Mouse (Mus musculus): ENCODE measurements around the gene Ocm. TPM values are rescaled to one million over a fixed set of nuclear protein-coding genes. Genes with fewer than 3 reads are reported as not detected.

The Ocm gene
- polyA plus RNA-seq, 1 experiment from 2014 or later = 2.2 TPM

GRCm38 (mm10) chr5:143994632-143995365 is 31.7 kb downstream of the Ocm start:
- 77% methylated on average over 11 of the region's 11 CpGs for WGBS
- peaks cover 98% of the 10 kb centered on the region for H3K36me3 ChIP-seq
- no peaks in the 10 kb centered on the region for H3K4me1 ChIP-seq
- ATAC-seq (ENCODE audit: insufficient number of reproducible peaks, low FRiP score, low TSS enrichment, low read depth) = no peak
- H3K9ac ChIP-seq = no peak overlapping the region
- no peak overlapping the region for H3K4me2 ChIP-seq (replicated peaks)
- no peaks in the 10 kb centered on the region for H3K9me3 ChIP-seq (replicated peaks)
- H3K4me3 ChIP-seq (replicated peaks) = no peak overlapping the region
- H3K27me3 ChIP-seq = no peaks in the 10 kb centered on the region
- H3K27ac ChIP-seq (replicated peaks) = no peak overlapping the region

GRCm38 (mm10) chr5:143993849-143994248 is 32.6 kb downstream of the Ocm start:
- 92% methylated on average over 5 of the region's 5 CpGs for WGBS
- H3K9ac ChIP-seq = no peak overlapping the region
- ATAC-seq (ENCODE audit: insufficient number of reproducible peaks, low FRiP score, low TSS enrichment, low read depth) = no peak
- H3K9me3 ChIP-seq (replicated peaks) = no peaks in the 10 kb centered on the region
- H3K4me2 ChIP-seq (replicated peaks) = no peak overlapping the region
- H3K27ac ChIP-seq (replicated peaks) = no peak overlapping the region
- H3K36me3 ChIP-seq = peaks cover 98% of the 10 kb centered on the region
- H3K4me1 ChIP-seq = no peaks in the 10 kb centered on the region
- no peaks in the 10 kb centered on the region for H3K27me3 ChIP-seq
- no peak overlapping the region for H3K4me3 ChIP-seq (replicated peaks)

GRCm38 (mm10) chr5:143993260-143993659 is 33.2 kb downstream of the Ocm start:
- no peaks in the 10 kb centered on the region for H3K27me3 ChIP-seq
- H3K4me1 ChIP-seq = no peaks in the 10 kb centered on the region
- H3K4me2 ChIP-seq (replicated peaks) = no peak overlapping the region
- H3K36me3 ChIP-seq = peaks cover 99% of the 10 kb centered on the region
- no peak overlapping the region for H3K27ac ChIP-seq (replicated peaks)
- 90% methylated on average over 8 of the region's 8 CpGs for WGBS
- no peak for ATAC-seq (ENCODE audit: insufficient number of reproducible peaks, low FRiP score, low TSS enrichment, low read depth)
- H3K9ac ChIP-seq = no peak overlapping the region
- H3K9me3 ChIP-seq (replicated peaks) = no peaks in the 10 kb centered on the region
- no peak overlapping the region for H3K4me3 ChIP-seq (replicated peaks)

- ATAC-seq (ENCODE audit: insufficient number of reproducible peaks, low FRiP score, low TSS enrichment, low read depth) = no peak
- Histone ChIP-seq H3K4me2 (replicated peaks) (no peak overlapping the region), H3K36me3 (peaks cover 98% of the 10 kb centered on the region), H3K9ac (no peak overlapping the region), H3K4me1 (no peaks in the 10 kb centered on the region), H3K27ac (replicated peaks) (no peak overlapping the region), H3K9me3 (replicated peaks) (no peaks in the 10 kb centered on the region), H3K4me3 (replicated peaks) (no peak overlapping the region), H3K27me3 (no peaks in the 10 kb centered on the region)
- 87% methylated on average over 10 of the region's 10 CpGs for WGBS
Observed at GRCm38 (mm10) chr5:143992661-143993060, 33.8 kb downstream of the Ocm start.

- no peak overlapping the region for H3K4me2 ChIP-seq (replicated peaks)
- WGBS = 84% methylated on average over 11 of the region's 11 CpGs
- peaks cover 90% of the 10 kb centered on the region for H3K36me3 ChIP-seq
- H3K4me3 ChIP-seq (replicated peaks) = no peak overlapping the region
- H3K9ac ChIP-seq = no peak overlapping the region
- no peak overlapping the region for H3K27ac ChIP-seq (replicated peaks)
- H3K27me3 ChIP-seq = no peaks in the 10 kb centered on the region
- no peaks in the 10 kb centered on the region for H3K9me3 ChIP-seq (replicated peaks)
- H3K4me1 ChIP-seq = no peaks in the 10 kb centered on the region
- ATAC-seq (ENCODE audit: insufficient number of reproducible peaks, low FRiP score, low TSS enrichment, low read depth) = no peak
Observed at GRCm38 (mm10) chr5:143990086-143990485, 36.4 kb downstream of the Ocm start.

GRCm38 (mm10) chr5:143989046-143989445 is 37.4 kb downstream of the Ocm start:
- Histone ChIP-seq H3K27me3 (no peaks in the 10 kb centered on the region), H3K4me1 (no peaks in the 10 kb centered on the region), H3K27ac (replicated peaks) (no peak overlapping the region), H3K9me3 (replicated peaks) (no peaks in the 10 kb centered on the region), H3K4me3 (replicated peaks) (no peak overlapping the region), H3K36me3 (peaks cover 90% of the 10 kb centered on the region), H3K4me2 (replicated peaks) (no peak overlapping the region), H3K9ac (no peak overlapping the region)
- 0 out of 2 replicates have a peak, but pooled peaks have one; percentile 22 for ATAC-seq (ENCODE audit: insufficient number of reproducible peaks, low FRiP score, low TSS enrichment, low read depth)
- WGBS = 82% methylated on average over 4 of the region's 4 CpGs

GRCm38 (mm10) chr5:143987596-143987995 is 38.9 kb downstream of the Ocm start:
- ATAC-seq (ENCODE audit: insufficient number of reproducible peaks, low FRiP score, low TSS enrichment, low read depth) = no peak
- Histone ChIP-seq H3K4me3 (replicated peaks) (no peak overlapping the region), H3K4me1 (no peaks in the 10 kb centered on the region), H3K36me3 (peaks cover 77% of the 10 kb centered on the region), H3K27ac (replicated peaks) (no peak overlapping the region), H3K9ac (no peak overlapping the region), H3K9me3 (replicated peaks) (no peaks in the 10 kb centered on the region), H3K27me3 (no peaks in the 10 kb centered on the region), H3K4me2 (replicated peaks) (no peak overlapping the region)
- 97% methylated on average over 3 of the region's 3 CpGs for WGBS

- H3K27me3 ChIP-seq = no peaks in the 10 kb centered on the region
- H3K9ac ChIP-seq = no peak overlapping the region
- H3K27ac ChIP-seq (replicated peaks) = no peak overlapping the region
- H3K9me3 ChIP-seq (replicated peaks) = no peaks in the 10 kb centered on the region
- H3K36me3 ChIP-seq = peaks cover 55% of the 10 kb centered on the region
- 81% methylated on average over 7 of the region's 7 CpGs for WGBS
- ATAC-seq (ENCODE audit: insufficient number of reproducible peaks, low FRiP score, low TSS enrichment, low read depth) = no peak
- no peaks in the 10 kb centered on the region for H3K4me1 ChIP-seq
- H3K4me2 ChIP-seq (replicated peaks) = no peak overlapping the region
- H3K4me3 ChIP-seq (replicated peaks) = no peak overlapping the region
Observed at GRCm38 (mm10) chr5:143985381-143985780, 41.1 kb downstream of the Ocm start.

GRCm38 (mm10) chr5:143982361-143982760 is 44.1 kb downstream of the Ocm start:
- ATAC-seq (ENCODE audit: insufficient number of reproducible peaks, low FRiP score, low TSS enrichment, low read depth) = no peak
- Histone ChIP-seq H3K27ac (replicated peaks) (no peak overlapping the region), H3K9ac (no peak overlapping the region), H3K9me3 (replicated peaks) (no peaks in the 10 kb centered on the region), H3K36me3 (peaks cover 25% of the 10 kb centered on the region), H3K4me2 (replicated peaks) (no peak overlapping the region), H3K4me1 (no peaks in the 10 kb centered on the region), H3K4me3 (replicated peaks) (no peak overlapping the region), H3K27me3 (no peaks in the 10 kb centered on the region)
- WGBS = 83% methylated on average over 2 of the region's 2 CpGs

- ATAC-seq (ENCODE audit: insufficient number of reproducible peaks, low FRiP score, low TSS enrichment, low read depth) = 0 out of 2 replicates have a peak, but pooled peaks have one; percentile 45
Observed at GRCm38 (mm10) chr5:143980858-143981257, 45.6 kb downstream of the Ocm start.

GRCm38 (mm10) chr5:143976726-143977431 is 49.6 kb downstream of the Ocm start:
- H3K4me1 ChIP-seq = no peaks in the 10 kb centered on the region
- no peaks in the 10 kb centered on the region for H3K9me3 ChIP-seq (replicated peaks)
- ATAC-seq (ENCODE audit: insufficient number of reproducible peaks, low FRiP score, low TSS enrichment, low read depth) = no peak
- 78% methylated on average over 16 of the region's 16 CpGs for WGBS
- H3K4me3 ChIP-seq (replicated peaks) = no peak overlapping the region
- H3K27me3 ChIP-seq = no peaks in the 10 kb centered on the region
- H3K9ac ChIP-seq = no peak overlapping the region
- H3K4me2 ChIP-seq (replicated peaks) = no peak overlapping the region
- H3K36me3 ChIP-seq = no peaks in the 10 kb centered on the region
- no peak overlapping the region for H3K27ac ChIP-seq (replicated peaks)

More at GRCm38 (mm10) chr5:143980858-143981257, 45.6 kb downstream of the Ocm start:
- no peaks in the 10 kb centered on the region for H3K9me3 ChIP-seq (replicated peaks)
- H3K4me3 ChIP-seq (replicated peaks) = no peak overlapping the region
- no peak overlapping the region for H3K9ac ChIP-seq
- H3K27ac ChIP-seq (replicated peaks) = no peak overlapping the region
- H3K4me1 ChIP-seq = no peaks in the 10 kb centered on the region
- H3K4me2 ChIP-seq (replicated peaks) = no peak overlapping the region
- no peaks in the 10 kb centered on the region for H3K27me3 ChIP-seq
- H3K36me3 ChIP-seq = peaks cover 12% of the 10 kb centered on the region; the same call in 1 of the 2 replicates
- 23% methylated on average over 9 of the region's 9 CpGs for WGBS
